Mouse (Mus musculus) lung, postnatal 0 days (tissue): ENCODE measurements around the gene Plod1. TPM values are rescaled to one million over a fixed set of nuclear protein-coding genes. Genes with fewer than 3 reads are reported as not detected.
"Not testable (repeated sequence)": the region's sequence is repeated elsewhere in the genome, so short reads cannot be mapped to it uniquely, and the experiment has no call there.

Experiments used
- ATAC-seq: fragments of 200-750 bp; cut with Nextera tagmentation; 2 replicates; pipeline ENCODE4 v1.8.0; 2017; ENCODE audit warnings: moderate library complexity
- DNase-seq: peaks from one replicate; pipeline ENCODE4 v3.0.0-alpha.2; 2016; ENCODE audit warnings: low spot score
- H3K27ac ChIP-seq: fragments of 300-500 bp; sonication (generic); 2 replicates; pipeline ENCODE4 v1.5.1; 2014; ENCODE audit warnings: antibody characterized with exemption, mild to moderate bottlenecking, low read length, mixed read lengths
- H3K27me3 ChIP-seq: fragments of 300-500 bp; sonication (generic); replicated peaks from 2 replicates; pipeline ENCODE4 v1.6.1; 2014; ENCODE audit warnings: low read length, mixed read lengths; ENCODE audit not compliant: insufficient read depth
- H3K36me3 ChIP-seq: fragments of 300-500 bp; sonication (generic); 2 replicates; pipeline ENCODE4 v1.6.1; 2014; ENCODE audit warnings: low read length, mixed read lengths; ENCODE audit not compliant: insufficient read depth
- H3K4me1 ChIP-seq: fragments of 300-500 bp; sonication (generic); 2 replicates; pipeline ENCODE4 v1.6.1; 2014; ENCODE audit warnings: antibody characterized with exemption, low read depth, low read length, mixed read lengths; ENCODE audit not compliant: insufficient read depth
- H3K4me2 ChIP-seq: fragments of 300-500 bp; sonication (generic); replicated peaks from 2 replicates; pipeline ENCODE4 v1.6.1; 2014; ENCODE audit warnings: low read depth, mild to moderate bottlenecking, low read length, moderate library complexity, mixed read lengths
- H3K4me3 ChIP-seq: fragments of 300-500 bp; sonication (generic); 2 replicates; pipeline ENCODE4 v1.5.1; 2014; ENCODE audit warnings: low read depth, low read length
- H3K9ac ChIP-seq: fragments of 300-500 bp; sonication (generic); replicated peaks from 2 replicates; pipeline ENCODE4 v1.6.1; 2014; ENCODE audit warnings: low read depth, mild to moderate bottlenecking
- H3K9me3 ChIP-seq: fragments of 300-500 bp; sonication (generic); 2 replicates; pipeline ENCODE4 v1.6.1; 2016; ENCODE audit warnings: low read length, mixed read lengths
- CTCF ChIP-seq: IDR thresholded peaks from 2 replicates; pipeline ENCODE4 v1.5.1; 2016; ENCODE audit warnings: antibody characterized with exemption, mild to moderate bottlenecking
- EP300 ChIP-seq: IDR thresholded peaks from 2 replicates; pipeline ENCODE4 v1.6.1; 2016; ENCODE audit warnings: antibody characterized with exemption, mild to moderate bottlenecking, control low read depth
- WGBS: fragments of 180-500 bp; shearing (Covaris S2); extraction: QIAGEN DNeasy Blood & Tissue Kit; methylation state at CpG from one replicate; pipeline ENCODE4 v1.1.7; 2014; 5-methylcytosine and 5-hydroxymethylcytosine counted together
- polyA plus RNA-seq: library from polyadenylated mRNA; unstranded; fragments of >200 nt; fragmentation: Nextera tagmentation; extraction: Ambion mirVana; gene quantifications from 2 replicates; pipeline ENCODE4 v1.2.1, GENCODE M21; 2015

Gene Plod1
- polyA plus RNA-seq, 1 experiment from 2014 or later: 40.8 TPM

- no peak overlapping the region for H3K9ac ChIP-seq
- H3K4me2 ChIP-seq: no peak overlapping the region
- peaks cover 49% of the 10 kb centered on the region for H3K36me3 ChIP-seq
- no peaks in the 10 kb centered on the region for H3K9me3 ChIP-seq
- TF ChIP-seq EP300 (no peak), CTCF (no peak)
- DNase-seq (no peak), ATAC-seq (no peak)
- H3K27me3 ChIP-seq: no peaks in the 10 kb centered on the region
- H3K4me3 ChIP-seq: no peak overlapping the region
- no peak overlapping the region for H3K27ac ChIP-seq
- WGBS: 55% methylated on average over 2 of the region's 2 CpGs
- no peaks in the 10 kb centered on the region for H3K4me1 ChIP-seq
These were observed 57.1 kb downstream of the Plod1 start for GRCm38 (mm10) chr4:147879456-147879855.

DNA sequence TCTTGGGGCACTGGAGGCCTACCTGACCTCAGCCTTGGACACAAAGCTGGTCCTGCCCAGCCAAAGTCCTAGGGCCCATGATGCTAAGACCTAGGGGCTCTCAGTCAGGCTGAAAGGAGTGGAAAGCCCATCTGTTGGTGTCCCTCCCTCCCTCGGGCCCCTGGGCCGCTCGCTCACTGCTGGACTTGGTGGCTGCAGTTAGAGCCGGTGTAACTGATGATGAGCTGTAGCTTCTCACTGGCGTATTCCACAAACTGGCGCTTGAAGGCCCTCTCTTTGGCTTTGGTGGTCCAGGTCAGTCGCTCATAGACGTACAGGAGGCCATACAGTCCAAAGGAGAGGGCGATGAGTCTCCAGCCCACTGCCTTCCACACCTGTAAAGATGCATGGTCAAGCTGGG, 58.0 kb downstream of the Plod1 start:
- no peak for DNase-seq
- WGBS: 92% methylated on average over 9 of the region's 9 CpGs
- no peak for TF ChIP-seq CTCF
- TF ChIP-seq EP300: no peak
- no peak overlapping the region for H3K4me3 ChIP-seq
- H3K9ac ChIP-seq: no peak overlapping the region
- H3K27me3 ChIP-seq: no peaks in the 10 kb centered on the region
- H3K4me2 ChIP-seq: no peak overlapping the region
- peaks cover 52% of the 10 kb centered on the region for H3K36me3 ChIP-seq
- no peaks in the 10 kb centered on the region for H3K9me3 ChIP-seq
- ATAC-seq: no peak
- no peak overlapping the region for H3K27ac ChIP-seq
- H3K4me1 ChIP-seq: no peaks in the 10 kb centered on the region

GRCm38 (mm10) chr4:147875852-147876575, 60.6 kb downstream of the Plod1 start:
- no peak for DNase-seq
- Histone ChIP-seq H3K9ac (no peak overlapping the region), H3K4me2 (no peak overlapping the region), H3K36me3 (peaks cover 29% of the 10 kb centered on the region), H3K4me3 (no peak overlapping the region), H3K27ac (no peak overlapping the region), H3K9me3 (no peaks in the 10 kb centered on the region), H3K4me1 (no peaks in the 10 kb centered on the region), H3K27me3 (no peaks in the 10 kb centered on the region)
- TF ChIP-seq CTCF (no peak), EP300 (no peak)
- ATAC-seq: no peak
- 85% methylated on average over 4 of the region's 4 CpGs for WGBS

DNA sequence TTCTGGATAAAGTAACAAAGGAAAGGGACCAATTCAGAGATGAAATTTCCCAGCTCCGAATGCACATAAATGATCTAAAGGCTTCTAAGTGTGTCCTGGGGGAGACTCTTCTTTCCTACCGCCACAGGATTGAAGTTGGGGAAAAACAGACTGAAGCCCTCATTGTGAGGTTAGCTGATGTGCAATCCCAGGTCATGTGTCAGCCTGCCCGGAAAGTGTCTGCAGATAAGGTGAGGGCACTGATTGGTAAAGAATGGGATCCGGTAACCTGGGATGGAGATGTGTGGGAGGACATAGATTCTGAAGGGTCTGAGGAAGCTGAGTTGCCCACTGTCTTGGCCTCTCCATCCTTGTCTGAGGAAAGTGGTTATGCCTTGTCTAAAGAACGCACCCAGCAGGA, 67.3 kb downstream of the Plod1 start:
- 7% methylated on average over 5 of the region's 5 CpGs for WGBS
- TF ChIP-seq CTCF (no peak), EP300 (no peak)
- no peak for ATAC-seq
- DNase-seq: no peak
- peaks cover 9% of the 10 kb centered on the region for H3K4me1 ChIP-seq
- peak overlapping the region; percentile 81 for H3K4me3 ChIP-seq
- H3K4me2 ChIP-seq: peak overlapping the region; percentile 59
- peaks cover 6% of the 10 kb centered on the region; the same call in 1 of the 2 replicates for H3K36me3 ChIP-seq
- H3K9ac ChIP-seq: peak overlapping the region; percentile 20
- peak overlapping the region; percentile 79; the same call in 1 of the 2 replicates for H3K27ac ChIP-seq
- H3K9me3 ChIP-seq: no peaks in the 10 kb centered on the region
- no peaks in the 10 kb centered on the region for H3K27me3 ChIP-seq

- Histone ChIP-seq H3K9me3 (no peaks in the 10 kb centered on the region), H3K36me3 (peaks cover under 1% of the 10 kb centered on the region; the same call in 1 of the 2 replicates), H3K9ac (peak within 1 kb of the TSS; percentile 71), H3K27me3 (no peaks in the 10 kb centered on the region), H3K4me1 (peaks cover 9% of the 10 kb centered on the region), H3K27ac (peak within 1 kb of the TSS; percentile 90), H3K4me2 (peak within 1 kb of the TSS; percentile 85), H3K4me3 (peak within 1 kb of the TSS; percentile 81)
- under 1% methylated on average over 28 of the region's 30 CpGs for WGBS
- DNase-seq: peak; percentile 100
- peak; percentile 82 for TF ChIP-seq EP300
- no peak; the same call in 1 of the 2 replicates for TF ChIP-seq CTCF
- ATAC-seq: peak; percentile 99
These were observed 68.0 kb downstream of the Plod1 start, which contains the start of the genes Miip and Fv1 for GRCm38 (mm10) chr4:147868450-147869031. Gene Miip (minus strand): TSS chr4:147868816. Gene Fv1 (plus strand): TSS chr4:147868979.

GRCm38 (mm10) chr4:147867563-147868449, 68.8 kb downstream of the Plod1 start:
- Histone ChIP-seq H3K4me2 (peak overlapping the region; percentile 85), H3K9me3 (no peaks in the 10 kb centered on the region), H3K4me1 (peaks cover 9% of the 10 kb centered on the region), H3K27me3 (no peaks in the 10 kb centered on the region), H3K9ac (peak overlapping the region; percentile 71), H3K27ac (peak overlapping the region; percentile 90), H3K36me3 (no peaks in the 10 kb centered on the region), H3K4me3 (peak overlapping the region; percentile 81)
- TF ChIP-seq CTCF: no peak
- TF ChIP-seq EP300: no peak
- DNase-seq (no peak), ATAC-seq (peak; percentile 6)
- 3% methylated on average over 22 of the region's 22 CpGs for WGBS

- peak; percentile 46 for DNase-seq
- not testable (repeated sequence) for H3K27me3 ChIP-seq, H3K36me3 ChIP-seq, ATAC-seq, H3K9ac ChIP-seq, H3K4me1 ChIP-seq, H3K4me3 ChIP-seq, H3K27ac ChIP-seq, H3K4me2 ChIP-seq, H3K9me3 ChIP-seq
- 34% methylated on average over 3 of the region's 3 CpGs for WGBS
These were observed 69.8 kb downstream of the Plod1 start for GRCm38 (mm10) chr4:147866793-147867192.
